Mouse (Mus musculus) intestine, embryonic 15.5 days (tissue): Measurements from ENCODE around the gene Slc44a1. TPM values are rescaled to one million over a fixed set of nuclear protein-coding genes. Genes with fewer than 3 reads are reported as not detected.

Source experiments
- ATAC-seq: fragments of 200-750 bp; cut with Nextera tagmentation; 2 replicates; pipeline ENCODE4 v1.8.0; 2017; ENCODE audit warnings: moderate TSS enrichment, moderate library complexity
- H3K27ac ChIP-seq: fragments of 300-500 bp; sonication (generic); 2 replicates; pipeline ENCODE4 v1.5.1; 2015; ENCODE audit warnings: mild to moderate bottlenecking, inconsistent platforms
- H3K27me3 ChIP-seq: fragments of 300-500 bp; sonication (generic); replicated peaks from 2 replicates; pipeline ENCODE4 v1.6.1; 2015; ENCODE audit warnings: inconsistent platforms
- H3K36me3 ChIP-seq: fragments of 300-500 bp; sonication (generic); 2 replicates; pipeline ENCODE4 v1.6.1; 2015; ENCODE audit warnings: inconsistent platforms
- H3K4me1 ChIP-seq: fragments of 300-500 bp; sonication (generic); replicated peaks from 2 replicates; pipeline ENCODE4 v1.6.1; 2015; ENCODE audit warnings: inconsistent platforms
- H3K4me2 ChIP-seq: fragments of 300-500 bp; sonication (generic); replicated peaks from 2 replicates; pipeline ENCODE4 v1.6.1; 2015; ENCODE audit warnings: mild to moderate bottlenecking, inconsistent platforms
- H3K4me3 ChIP-seq: fragments of 300-500 bp; sonication (generic); replicated peaks from 2 replicates; pipeline ENCODE4 v1.5.1; 2015; ENCODE audit warnings: inconsistent platforms
- H3K9ac ChIP-seq: fragments of 300-500 bp; sonication (generic); 2 replicates; pipeline ENCODE4 v1.6.1; 2015; ENCODE audit warnings: inconsistent platforms
- H3K9me3 ChIP-seq: fragments of 300-500 bp; sonication (generic); 2 replicates; pipeline ENCODE4 v1.6.1; 2016; ENCODE audit warnings: inconsistent platforms
- WGBS: fragments of 180-500 bp; shearing (Covaris S2); methylation state at CpG from one replicate; pipeline ENCODE4 v1.1.7; 2015; 5-methylcytosine and 5-hydroxymethylcytosine counted together
- polyA plus RNA-seq: library from polyadenylated mRNA; unstranded; fragments of >200 nt; fragmentation: Nextera tagmentation; extraction: Ambion mirVana; gene quantifications from 2 replicates; pipeline ENCODE4 v1.2.1, GENCODE M21; 2015

The Slc44a1 gene
- polyA plus RNA-seq, 1 experiment from 2014 or later = 56.3 TPM

DNA sequence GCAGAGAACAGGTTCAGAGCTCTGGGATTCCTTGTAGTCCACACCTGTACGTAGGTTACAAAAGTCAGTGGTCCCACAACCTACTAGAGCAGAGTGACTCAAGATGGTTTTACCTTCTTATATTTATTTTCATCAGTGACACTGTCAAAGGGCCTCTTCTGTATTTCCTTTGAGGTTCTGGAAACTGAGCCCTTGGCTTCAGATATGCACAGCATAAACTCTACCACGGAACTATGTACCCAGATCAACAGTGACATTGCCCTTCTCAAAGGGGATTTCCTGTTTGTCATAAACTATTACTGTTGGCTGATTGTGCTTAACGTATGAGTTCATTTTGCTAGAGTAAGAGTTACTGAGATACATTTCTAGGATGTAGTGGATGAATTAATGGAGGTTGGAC, 18.3 kb downstream of the Slc44a1 start:
- no peak overlapping the region for H3K4me2 ChIP-seq
- WGBS = 79% methylated on average over 3 of the region's 3 CpGs
- no peak overlapping the region for H3K9ac ChIP-seq
- no peak overlapping the region for H3K27ac ChIP-seq
- H3K27me3 ChIP-seq = no peaks in the 10 kb centered on the region
- H3K4me3 ChIP-seq = no peak overlapping the region
- H3K36me3 ChIP-seq = no peaks in the 10 kb centered on the region
- no peaks in the 10 kb centered on the region for H3K9me3 ChIP-seq
- peaks cover 11% of the 10 kb centered on the region for H3K4me1 ChIP-seq
- no peak for ATAC-seq

DNA sequence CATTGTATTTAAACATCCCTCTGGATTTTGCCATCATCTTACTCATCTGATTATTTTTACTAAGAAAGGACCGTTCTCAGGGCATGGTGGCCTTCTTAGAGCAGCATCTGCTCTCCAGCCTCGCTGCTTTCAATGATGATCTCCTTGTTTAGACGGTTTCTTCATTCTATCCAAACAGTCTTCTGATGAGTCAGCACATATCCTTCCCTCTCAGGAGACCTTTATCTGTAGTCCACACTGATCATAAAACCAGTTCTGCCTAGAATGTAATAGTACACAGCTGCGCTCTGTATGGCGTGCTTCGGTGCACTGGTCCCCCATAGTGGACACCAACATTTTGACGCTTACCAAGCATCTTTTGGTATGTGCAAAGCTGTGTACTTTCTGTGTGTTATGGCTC, 19.5 kb downstream of the Slc44a1 start:
- no peaks in the 10 kb centered on the region for H3K27me3 ChIP-seq
- H3K9ac ChIP-seq = no peak overlapping the region
- peaks cover 11% of the 10 kb centered on the region for H3K4me1 ChIP-seq
- H3K4me3 ChIP-seq = no peak overlapping the region
- peak; percentile 42; the same call in 1 of the 2 replicates for ATAC-seq
- no peak overlapping the region for H3K27ac ChIP-seq
- no peak overlapping the region for H3K4me2 ChIP-seq
- 67% methylated on average over 7 of the region's 7 CpGs for WGBS
- no peaks in the 10 kb centered on the region for H3K36me3 ChIP-seq
- H3K9me3 ChIP-seq = no peaks in the 10 kb centered on the region

DNA sequence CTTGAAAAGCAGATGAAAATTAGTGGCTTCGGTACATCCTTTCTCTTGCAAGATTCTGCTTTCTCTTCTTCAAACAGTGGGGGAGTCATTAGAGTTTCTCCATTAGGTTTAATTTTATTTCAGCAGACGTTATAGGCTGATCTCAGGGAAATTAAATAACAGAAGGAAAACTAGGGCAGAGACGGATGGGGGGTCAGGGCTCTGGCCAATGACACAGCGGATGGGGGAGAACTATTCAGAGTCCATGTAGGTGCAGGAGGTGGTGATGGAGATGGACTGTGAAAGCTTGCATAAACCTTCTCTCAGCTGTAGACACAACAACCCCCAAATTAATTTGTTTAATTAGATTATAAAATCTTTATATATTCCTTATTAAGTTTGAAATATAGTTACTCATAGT, 20.8 kb downstream of the Slc44a1 start:
- no peak overlapping the region for H3K27ac ChIP-seq
- WGBS = 90% methylated on average over 4 of the region's 4 CpGs
- no peak overlapping the region for H3K9ac ChIP-seq
- H3K9me3 ChIP-seq = no peaks in the 10 kb centered on the region
- H3K4me1 ChIP-seq = peaks cover 11% of the 10 kb centered on the region
- H3K4me2 ChIP-seq = no peak overlapping the region
- no peaks in the 10 kb centered on the region for H3K36me3 ChIP-seq
- ATAC-seq = no peak
- H3K27me3 ChIP-seq = no peaks in the 10 kb centered on the region
- H3K4me3 ChIP-seq = no peak overlapping the region

DNA sequence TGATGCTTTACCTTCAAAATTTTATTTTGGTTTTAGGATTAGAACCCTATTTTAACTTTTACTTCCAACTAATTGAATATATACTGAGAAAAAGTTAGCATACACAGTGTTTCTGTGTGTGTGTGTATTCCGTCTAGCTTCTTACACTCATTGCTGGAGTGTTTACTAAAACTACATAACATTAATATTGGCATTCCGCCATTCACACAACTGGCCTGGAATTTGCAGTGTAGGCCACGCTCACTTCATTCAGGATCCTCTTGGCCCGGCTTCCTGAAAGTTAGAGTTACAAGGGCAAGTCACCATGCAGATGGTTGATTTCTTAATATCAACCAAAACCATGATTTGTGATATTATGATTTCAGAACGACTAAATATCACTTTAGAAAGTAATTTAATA, 21.9 kb downstream of the Slc44a1 start:
- Histone ChIP-seq H3K27ac (no peak overlapping the region), H3K4me1 (peaks cover 11% of the 10 kb centered on the region), H3K36me3 (no peaks in the 10 kb centered on the region), H3K4me2 (no peak overlapping the region), H3K27me3 (no peaks in the 10 kb centered on the region), H3K9me3 (no peaks in the 10 kb centered on the region), H3K9ac (no peak overlapping the region), H3K4me3 (no peak overlapping the region)
- ATAC-seq = no peak
- 60% methylated on average over 5 of the region's 5 CpGs for WGBS

DNA sequence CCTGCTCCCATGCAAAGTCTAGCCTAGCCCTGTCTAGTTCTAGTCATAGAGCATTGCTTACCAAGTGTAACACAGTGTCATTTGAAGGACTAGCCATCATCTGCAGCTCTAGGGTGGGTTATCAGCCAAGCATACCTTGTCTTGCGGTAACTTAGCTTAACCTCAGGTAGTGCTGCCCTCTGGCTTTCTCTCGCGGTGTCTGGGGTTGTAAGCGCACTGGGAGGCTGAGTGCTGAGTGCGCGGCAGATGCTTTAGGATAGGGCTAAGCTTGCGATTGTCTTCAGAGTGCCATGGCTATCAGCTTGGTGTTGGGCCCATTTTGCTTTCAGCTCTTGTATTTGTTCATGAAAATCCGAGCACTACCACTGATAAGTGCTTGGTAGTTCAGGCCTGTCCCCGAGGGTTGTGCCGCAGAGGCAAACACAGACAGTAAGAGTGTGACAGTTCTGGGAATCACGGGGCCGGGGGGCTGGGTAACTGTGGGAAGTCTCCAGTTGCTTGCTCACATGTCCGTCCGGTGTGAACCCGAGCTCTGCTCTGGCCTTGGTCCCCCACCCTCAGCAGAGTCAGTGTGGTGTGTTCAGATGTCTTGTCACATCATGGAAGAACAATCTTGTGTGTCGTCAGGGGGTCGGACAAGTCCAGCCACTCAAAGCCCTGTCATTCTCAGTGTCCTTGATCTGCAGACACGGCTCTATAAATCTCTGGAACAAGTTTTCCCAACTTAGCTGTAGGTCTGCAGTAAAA, 22.5 kb downstream of the Slc44a1 start:
- no peak overlapping the region for H3K9ac ChIP-seq
- H3K4me2 ChIP-seq = no peak overlapping the region
- peaks cover 11% of the 10 kb centered on the region for H3K4me1 ChIP-seq
- WGBS = 68% methylated on average over 18 of the region's 18 CpGs
- no peaks in the 10 kb centered on the region for H3K36me3 ChIP-seq
- H3K9me3 ChIP-seq = no peaks in the 10 kb centered on the region
- H3K27me3 ChIP-seq = no peaks in the 10 kb centered on the region
- H3K27ac ChIP-seq = peak overlapping the region; percentile 22; the same call in 1 of the 2 replicates
- H3K4me3 ChIP-seq = no peak overlapping the region
- peak; percentile 38; the same call in 1 of the 2 replicates for ATAC-seq

GRCm38 (mm10) chr4:53465887-53466286, 25.7 kb downstream of the Slc44a1 start:
- Histone ChIP-seq H3K36me3 (no peaks in the 10 kb centered on the region), H3K27ac (no peak overlapping the region), H3K4me2 (no peak overlapping the region), H3K27me3 (no peaks in the 10 kb centered on the region), H3K4me1 (peaks cover 11% of the 10 kb centered on the region), H3K9me3 (no peaks in the 10 kb centered on the region), H3K9ac (no peak overlapping the region), H3K4me3 (no peak overlapping the region)
- ATAC-seq = no peak
- WGBS = 71% methylated on average over 1 of the region's 1 CpGs

DNA sequence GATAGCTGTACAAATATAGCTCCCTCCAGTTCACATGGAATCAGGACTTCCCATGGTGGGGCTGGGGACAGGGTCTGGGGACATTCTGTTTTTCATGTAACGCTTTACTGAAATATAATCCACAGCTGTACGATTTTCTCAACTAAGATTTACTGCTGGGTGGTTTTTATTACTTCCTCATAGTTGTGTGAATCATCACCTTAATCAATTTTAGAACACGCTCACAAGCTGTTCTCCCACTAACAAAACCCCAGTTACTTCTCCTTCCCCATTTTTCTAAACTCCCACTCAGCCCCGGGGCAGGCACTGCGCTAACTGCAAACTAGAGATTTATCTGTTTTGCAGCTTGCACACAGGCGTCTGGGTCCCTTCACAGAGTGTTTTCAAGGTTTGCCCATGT, 28.8 kb downstream of the Slc44a1 start:
- ATAC-seq = peak; percentile 48
- Histone ChIP-seq H3K9ac (no peak overlapping the region), H3K4me3 (no peak overlapping the region), H3K27ac (no peak overlapping the region), H3K4me1 (no peaks in the 10 kb centered on the region), H3K36me3 (no peaks in the 10 kb centered on the region), H3K9me3 (no peaks in the 10 kb centered on the region), H3K4me2 (no peak overlapping the region), H3K27me3 (no peaks in the 10 kb centered on the region)
- WGBS = 36% methylated on average over 6 of the region's 6 CpGs

- Histone ChIP-seq H3K4me3 (no peak overlapping the region), H3K9me3 (no peaks in the 10 kb centered on the region), H3K36me3 (no peaks in the 10 kb centered on the region), H3K4me1 (peaks cover 6% of the 10 kb centered on the region), H3K4me2 (no peak overlapping the region), H3K9ac (no peak overlapping the region), H3K27ac (no peak overlapping the region), H3K27me3 (no peaks in the 10 kb centered on the region)
- ATAC-seq = no peak
Measured at GRCm38 (mm10) chr4:53474109-53474508, 33.9 kb downstream of the Slc44a1 start.

GRCm38 (mm10) chr4:53475230-53475952, 35.2 kb downstream of the Slc44a1 start:
- no peak for ATAC-seq

GRCm38 (mm10) chr4:53478644-53479043, 38.4 kb downstream of the Slc44a1 start:
- 75% methylated on average over 4 of the region's 4 CpGs for WGBS
- Histone ChIP-seq H3K9me3 (no peaks in the 10 kb centered on the region), H3K4me2 (no peak overlapping the region)

More at GRCm38 (mm10) chr4:53475230-53475952, 35.2 kb downstream of the Slc44a1 start:
- no peaks in the 10 kb centered on the region for H3K9me3 ChIP-seq
- no peaks in the 10 kb centered on the region for H3K36me3 ChIP-seq
- 64% methylated on average over 20 of the region's 20 CpGs for WGBS
- H3K4me1 ChIP-seq = peaks cover 6% of the 10 kb centered on the region
- no peak overlapping the region for H3K27ac ChIP-seq
- no peak overlapping the region for H3K9ac ChIP-seq
- H3K4me2 ChIP-seq = no peak overlapping the region
- no peaks in the 10 kb centered on the region for H3K27me3 ChIP-seq
- H3K4me3 ChIP-seq = no peak overlapping the region

GRCm38 (mm10) chr4:53487216-53488188, 47.3 kb downstream of the Slc44a1 start:
- H3K36me3 ChIP-seq = peaks cover 4% of the 10 kb centered on the region; the same call in 1 of the 2 replicates
- no peak overlapping the region for H3K4me3 ChIP-seq
- H3K9me3 ChIP-seq = no peaks in the 10 kb centered on the region
- 0 out of 2 replicates have a peak overlapping the region, but pooled peaks have one; percentile 32 for H3K27ac ChIP-seq
- WGBS = 69% methylated on average over 12 of the region's 12 CpGs
- H3K4me2 ChIP-seq = no peak overlapping the region
- 0 out of 2 replicates have a peak, but pooled peaks have one; percentile 53 for ATAC-seq
- H3K27me3 ChIP-seq = no peaks in the 10 kb centered on the region
- H3K9ac ChIP-seq = no peak overlapping the region
- 0 out of 2 replicates have a peak, but pooled peaks cover 5% of the 10 kb centered on the region for H3K4me1 ChIP-seq

More at GRCm38 (mm10) chr4:53478644-53479043, 38.4 kb downstream of the Slc44a1 start:
- Histone ChIP-seq H3K36me3 (peaks cover 4% of the 10 kb centered on the region; the same call in 1 of the 2 replicates), H3K27ac (no peak overlapping the region), H3K9ac (no peak overlapping the region), H3K4me1 (peaks cover 6% of the 10 kb centered on the region), H3K4me3 (no peak overlapping the region), H3K27me3 (no peaks in the 10 kb centered on the region)
- ATAC-seq = no peak

DNA sequence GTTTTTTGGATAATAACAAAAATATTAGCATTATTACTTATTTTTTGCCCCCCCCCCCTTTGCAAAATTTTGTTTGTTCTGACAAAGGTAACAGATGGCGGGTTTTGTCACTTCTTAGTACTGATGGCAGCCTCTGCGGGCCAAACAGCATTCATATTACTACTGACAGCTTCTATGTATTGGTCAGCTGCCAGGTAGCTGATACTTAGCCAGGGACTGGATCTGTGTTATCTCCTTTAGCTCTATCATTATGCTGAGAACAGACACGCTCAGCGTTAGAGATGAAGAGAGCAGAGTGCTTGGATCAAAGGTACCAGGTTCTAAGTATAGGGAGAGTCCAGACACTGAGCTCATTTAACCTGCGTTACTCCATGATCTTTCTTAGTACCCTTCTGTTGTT, 48.6 kb downstream of the Slc44a1 start:
- Histone ChIP-seq H3K27me3 (no peaks in the 10 kb centered on the region), H3K4me3 (no peak overlapping the region), H3K4me2 (no peak overlapping the region), H3K27ac (no peak overlapping the region), H3K4me1 (0 out of 2 replicates have a peak, but pooled peaks cover 5% of the 10 kb centered on the region), H3K36me3 (no peaks in the 10 kb centered on the region), H3K9me3 (no peaks in the 10 kb centered on the region), H3K9ac (no peak overlapping the region)
- ATAC-seq = no peak
- WGBS = 68% methylated on average over 5 of the region's 5 CpGs
